Mouse (Mus musculus): Measurements from ENCODE around the gene Olfr328.

DNA sequence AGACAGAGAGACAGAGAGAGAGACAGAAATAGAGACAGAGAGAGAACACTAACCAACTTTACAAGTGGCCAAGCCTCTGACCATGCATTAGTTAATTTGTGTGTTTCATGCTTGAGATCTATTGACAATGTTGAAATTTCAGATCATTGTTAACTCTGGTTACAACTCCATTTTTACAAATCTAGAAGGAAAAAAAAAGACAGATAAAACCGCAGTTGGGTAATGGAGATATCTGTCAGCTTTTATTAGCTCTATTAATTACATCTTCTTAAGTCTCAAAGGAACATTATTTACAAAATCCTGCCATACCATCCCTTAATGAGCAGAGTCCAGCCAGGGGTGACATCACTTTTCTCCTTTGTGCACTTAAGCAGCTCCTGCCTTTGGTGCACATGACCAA lies 22.0 kb upstream of the Olfr328 start, which contains the start of gene Olfr325:
- TF ChIP-seq POLR2A (IDR thresholded peaks at IDR 0.05; ENCODE audit: extremely low read depth, insufficient read depth, low read length) (no peak), CTCF (IDR thresholded peaks at IDR 0.05; ENCODE audit: extremely low read depth, insufficient read depth, low read length) (no peak)

All from cortical plate, adult 2 months (tissue).